Mouse (Mus musculus): ENCODE data around the gene 2510039O18Rik. TPM values are rescaled to one million over a fixed set of nuclear protein-coding genes. Genes with fewer than 3 reads are reported as not detected.
A peak's percentile ranks its signal among the peaks of the same experiment; 100 is the strongest.

The 2510039O18Rik gene
- polyA plus RNA-seq, 1 experiment from 2014 or later = 13.3 TPM

GRCm38 (mm10) chr4:147909486-147909885, 31.2 kb upstream of the 2510039O18Rik start:
- no peak for ATAC-seq (ENCODE audit: low FRiP score, low TSS enrichment)
- Histone ChIP-seq H3K4me3 (ENCODE audit: low read depth, low read length) (no peak overlapping the region), H3K9ac (ENCODE audit: low read length) (no peak overlapping the region), H3K4me1 (replicated peaks; ENCODE audit: control insufficient read depth, insufficient read depth) (0 out of 2 replicates have a peak, but pooled peaks cover 2% of the 10 kb centered on the region), H3K27ac (replicated peaks) (no peak overlapping the region), H3K4me2 (replicated peaks; ENCODE audit: low read depth) (no peak overlapping the region), H3K27me3 (ENCODE audit: control insufficient read depth, insufficient read depth, low read length) (no peaks in the 10 kb centered on the region), H3K36me3 (ENCODE audit: control insufficient read depth, insufficient read depth, low read length) (no peaks in the 10 kb centered on the region; the same call in 1 of the 2 replicates), H3K9me3 (ENCODE audit: control insufficient read depth, low read length) (no peaks in the 10 kb centered on the region)
- 88% methylated on average over 5 of the region's 5 CpGs for WGBS
- TF ChIP-seq EP300 (optimal IDR thresholded peaks at IDR 0.05) (no peak), CTCF (IDR thresholded peaks at IDR 0.05; ENCODE audit: low read depth) (no peak)
- no peak for DNase-seq (ENCODE audit: low spot score)

GRCm38 (mm10) chr4:147918459-147919121, 22.1 kb upstream of the 2510039O18Rik start:
- H3K4me3 ChIP-seq (ENCODE audit: low read depth, low read length) = no peak overlapping the region
- DNase-seq (ENCODE audit: low spot score) = peak; percentile 56
- H3K9ac ChIP-seq (ENCODE audit: low read length) = no peak overlapping the region
- no peaks in the 10 kb centered on the region for H3K4me1 ChIP-seq (replicated peaks; ENCODE audit: control insufficient read depth, insufficient read depth)
- 57% methylated on average over 7 of the region's 7 CpGs for WGBS
- TF ChIP-seq CTCF (IDR thresholded peaks at IDR 0.05; ENCODE audit: low read depth) (peak; percentile 82), EP300 (optimal IDR thresholded peaks at IDR 0.05) (no peak)
- no peak overlapping the region for H3K4me2 ChIP-seq (replicated peaks; ENCODE audit: low read depth)
- ATAC-seq (ENCODE audit: low FRiP score, low TSS enrichment) = 0 out of 2 replicates have a peak, but pooled peaks have one; percentile 46
- no peak overlapping the region for H3K27ac ChIP-seq (replicated peaks)
- no peaks in the 10 kb centered on the region; the same call in 1 of the 2 replicates for H3K36me3 ChIP-seq (ENCODE audit: control insufficient read depth, insufficient read depth, low read length)
- no peaks in the 10 kb centered on the region for H3K9me3 ChIP-seq (ENCODE audit: control insufficient read depth, low read length)
- H3K27me3 ChIP-seq (ENCODE audit: control insufficient read depth, insufficient read depth, low read length) = no peaks in the 10 kb centered on the region

- 53% methylated on average over 10 of the region's 10 CpGs for WGBS
- no peak for ATAC-seq (ENCODE audit: low FRiP score, low TSS enrichment)
- Histone ChIP-seq H3K27me3 (ENCODE audit: control insufficient read depth, insufficient read depth, low read length) (no peaks in the 10 kb centered on the region), H3K4me2 (replicated peaks; ENCODE audit: low read depth) (no peak overlapping the region), H3K36me3 (ENCODE audit: control insufficient read depth, insufficient read depth, low read length) (no peaks in the 10 kb centered on the region; the same call in 1 of the 2 replicates), H3K9ac (ENCODE audit: low read length) (no peak overlapping the region), H3K4me3 (ENCODE audit: low read depth, low read length) (no peak overlapping the region), H3K4me1 (replicated peaks; ENCODE audit: control insufficient read depth, insufficient read depth) (no peaks in the 10 kb centered on the region), H3K9me3 (ENCODE audit: control insufficient read depth, low read length) (no peaks in the 10 kb centered on the region), H3K27ac (replicated peaks) (no peak overlapping the region)
- DNase-seq (ENCODE audit: low spot score) = no peak
- no peak for TF ChIP-seq EP300 (optimal IDR thresholded peaks at IDR 0.05)
- TF ChIP-seq CTCF (IDR thresholded peaks at IDR 0.05; ENCODE audit: low read depth) = no peak
Observed at GRCm38 (mm10) chr4:147920973-147921372, 19.7 kb upstream of the 2510039O18Rik start.

- DNase-seq (ENCODE audit: low spot score) (no peak), ATAC-seq (ENCODE audit: low FRiP score, low TSS enrichment) (no peak)
- Histone ChIP-seq H3K27ac (replicated peaks) (no peak overlapping the region), H3K27me3 (ENCODE audit: control insufficient read depth, insufficient read depth, low read length) (no peaks in the 10 kb centered on the region), H3K9ac (ENCODE audit: low read length) (no peak overlapping the region), H3K36me3 (ENCODE audit: control insufficient read depth, insufficient read depth, low read length) (no peaks in the 10 kb centered on the region; the same call in 1 of the 2 replicates), H3K4me1 (replicated peaks; ENCODE audit: control insufficient read depth, insufficient read depth) (no peaks in the 10 kb centered on the region), H3K4me2 (replicated peaks; ENCODE audit: low read depth) (no peak overlapping the region), H3K9me3 (ENCODE audit: control insufficient read depth, low read length) (no peaks in the 10 kb centered on the region), H3K4me3 (ENCODE audit: low read depth, low read length) (no peak overlapping the region)
- TF ChIP-seq EP300 (optimal IDR thresholded peaks at IDR 0.05) (no peak), CTCF (IDR thresholded peaks at IDR 0.05; ENCODE audit: low read depth) (no peak)
- WGBS = 79% methylated on average over 11 of the region's 11 CpGs
Observed at GRCm38 (mm10) chr4:147922341-147922740, 18.4 kb upstream of the 2510039O18Rik start.

- DNase-seq (ENCODE audit: low spot score) (no peak), ATAC-seq (ENCODE audit: low FRiP score, low TSS enrichment) (peak; percentile 31; the same call in 1 of the 2 replicates)
- Histone ChIP-seq H3K27me3 (ENCODE audit: control insufficient read depth, insufficient read depth, low read length) (no peaks in the 10 kb centered on the region), H3K27ac (replicated peaks) (0 out of 2 replicates have a peak overlapping the region, but pooled peaks have one; percentile 8), H3K4me1 (replicated peaks; ENCODE audit: control insufficient read depth, insufficient read depth) (no peaks in the 10 kb centered on the region), H3K36me3 (ENCODE audit: control insufficient read depth, insufficient read depth, low read length) (no peaks in the 10 kb centered on the region; the same call in 1 of the 2 replicates), H3K4me2 (replicated peaks; ENCODE audit: low read depth) (no peak overlapping the region), H3K4me3 (ENCODE audit: low read depth, low read length) (no peak overlapping the region), H3K9ac (ENCODE audit: low read length) (no peak overlapping the region), H3K9me3 (ENCODE audit: control insufficient read depth, low read length) (no peaks in the 10 kb centered on the region)
- 46% methylated on average over 8 of the region's 8 CpGs for WGBS
- no peak for TF ChIP-seq EP300 (optimal IDR thresholded peaks at IDR 0.05)
- no peak for TF ChIP-seq CTCF (IDR thresholded peaks at IDR 0.05; ENCODE audit: low read depth)
Observed at GRCm38 (mm10) chr4:147927705-147928104, 13.0 kb upstream of the 2510039O18Rik start.

GRCm38 (mm10) chr4:147928136-147928535, 12.6 kb upstream of the 2510039O18Rik start:
- Histone ChIP-seq H3K9ac (ENCODE audit: low read length) (no peak overlapping the region), H3K4me2 (replicated peaks; ENCODE audit: low read depth) (no peak overlapping the region), H3K27ac (replicated peaks) (0 out of 2 replicates have a peak overlapping the region, but pooled peaks have one; percentile 8), H3K36me3 (ENCODE audit: control insufficient read depth, insufficient read depth, low read length) (no peaks in the 10 kb centered on the region; the same call in 1 of the 2 replicates), H3K9me3 (ENCODE audit: control insufficient read depth, low read length) (no peaks in the 10 kb centered on the region), H3K4me3 (ENCODE audit: low read depth, low read length) (no peak overlapping the region), H3K4me1 (replicated peaks; ENCODE audit: control insufficient read depth, insufficient read depth) (no peaks in the 10 kb centered on the region), H3K27me3 (ENCODE audit: control insufficient read depth, insufficient read depth, low read length) (no peaks in the 10 kb centered on the region)
- 25% methylated on average over 8 of the region's 9 CpGs for WGBS
- no peak for DNase-seq (ENCODE audit: low spot score)
- no peak for TF ChIP-seq CTCF (IDR thresholded peaks at IDR 0.05; ENCODE audit: low read depth)
- no peak for TF ChIP-seq EP300 (optimal IDR thresholded peaks at IDR 0.05)
- no peak; the same call in 1 of the 2 replicates for ATAC-seq (ENCODE audit: low FRiP score, low TSS enrichment)
